Mouse (Mus musculus) liver, embryonic 13.5 days (tissue): ENCODE data around the gene Tmem210. TPM values are rescaled to one million over a fixed set of nuclear protein-coding genes. Genes with fewer than 3 reads are reported as not detected.
"Not testable (repeated sequence)": the region's sequence is repeated elsewhere in the genome, so short reads cannot be mapped to it uniquely, and the experiment has no call there.

Experiments used
- ATAC-seq: fragments of 200-750 bp; cut with Nextera tagmentation; 2 replicates; pipeline ENCODE4 v1.8.0; 2017; ENCODE audit warnings: low read depth, mild to moderate bottlenecking, moderate number of reproducible peaks, moderate library complexity
- DNase-seq: peaks from one replicate; pipeline ENCODE4 v3.0.0; 2022
- H3K27ac ChIP-seq: fragments of 300-500 bp; sonication (generic); 2 replicates; pipeline ENCODE4 v1.5.1; 2015; ENCODE audit warnings: moderate library complexity, mild to moderate bottlenecking, inconsistent platforms
- H3K27me3 ChIP-seq: fragments of 300-500 bp; sonication (generic); 2 replicates; pipeline ENCODE4 v1.6.1; 2015; ENCODE audit warnings: mild to moderate bottlenecking, inconsistent platforms
- H3K36me3 ChIP-seq: fragments of 300-500 bp; sonication (generic); 2 replicates; pipeline ENCODE4 v1.6.1; 2015; ENCODE audit warnings: mild to moderate bottlenecking, inconsistent platforms
- H3K4me1 ChIP-seq: fragments of 300-500 bp; sonication (generic); replicated peaks from 2 replicates; pipeline ENCODE4 v1.6.1; 2015; ENCODE audit warnings: inconsistent platforms
- H3K4me2 ChIP-seq: fragments of 300-500 bp; sonication (generic); 2 replicates; pipeline ENCODE4 v1.6.1; 2015; ENCODE audit warnings: inconsistent platforms, mild to moderate bottlenecking, moderate library complexity
- H3K4me3 ChIP-seq: fragments of 300-500 bp; sonication (generic); replicated peaks from 2 replicates; pipeline ENCODE4 v1.5.1; 2015; ENCODE audit warnings: mild to moderate bottlenecking, inconsistent platforms
- H3K9ac ChIP-seq: fragments of 300-500 bp; sonication (generic); 2 replicates; pipeline ENCODE4 v1.6.1; 2015; ENCODE audit warnings: mild to moderate bottlenecking, inconsistent platforms
- H3K9me3 ChIP-seq: fragments of 300-500 bp; sonication (generic); replicated peaks from 2 replicates; pipeline ENCODE4 v1.6.1; 2016; ENCODE audit warnings: inconsistent platforms
- WGBS: fragments of 180-500 bp; shearing (Covaris S2); methylation state at CpG from one replicate; pipeline ENCODE4 v1.1.7; 2015; ENCODE audit not compliant: insufficient replicate concordance; 5-methylcytosine and 5-hydroxymethylcytosine counted together
- polyA plus RNA-seq: library from polyadenylated mRNA; unstranded; fragments of >200 nt; fragmentation: Nextera tagmentation; extraction: Ambion mirVana; gene quantifications from 2 replicates; pipeline ENCODE4 v1.2.1, GENCODE M21; 2015

The Tmem210 gene
- polyA plus RNA-seq, 1 experiment from 2014 or later, result not detected

DNA sequence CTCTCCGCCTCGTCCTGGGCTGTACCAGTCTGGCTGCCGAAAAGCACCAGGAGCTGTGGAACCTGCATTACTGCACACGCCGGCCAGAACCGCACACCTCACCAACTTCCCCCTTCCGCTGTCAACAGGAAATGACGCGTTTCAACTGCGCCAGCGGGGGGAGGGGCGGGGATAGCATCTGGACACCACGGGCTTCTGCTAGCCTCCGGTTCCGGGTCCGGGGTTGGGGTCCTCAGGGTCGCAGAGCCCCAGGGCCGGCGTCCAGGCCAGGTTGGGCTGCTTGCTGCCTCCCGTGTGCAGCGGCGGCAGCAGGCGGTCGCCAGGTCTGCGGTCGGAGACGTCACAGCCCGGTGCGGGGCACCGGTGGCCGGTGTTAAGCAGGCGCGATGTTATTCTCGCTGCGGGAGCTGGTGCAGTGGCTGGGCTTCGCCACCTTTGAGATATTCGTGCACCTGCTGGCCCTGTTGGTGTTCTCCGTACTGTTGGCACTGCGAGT lies 32.6 kb upstream of the Tmem210 start, which contains the start of gene Tmem203:
Tmem203 (plus strand) TSS at position 156 of the 496 bp plus-strand sequence.
- ATAC-seq (peak; percentile 85), DNase-seq (peak; percentile 85)
- peaks cover 29% of the 10 kb centered on the region for H3K4me1 ChIP-seq
- H3K4me2 ChIP-seq, result peak within 1 kb of the TSS; percentile 92
- H3K27ac ChIP-seq, result peak within 1 kb of the TSS; percentile 89
- H3K27me3 ChIP-seq, result no peaks in the 10 kb centered on the region
- WGBS, result under 1% methylated on average over 39 of the region's 39 CpGs
- no peaks in the 10 kb centered on the region for H3K9me3 ChIP-seq
- peak within 1 kb of the TSS; percentile 88 for H3K9ac ChIP-seq
- H3K36me3 ChIP-seq, result peaks cover 34% of the 10 kb centered on the region
- H3K4me3 ChIP-seq, result peak within 1 kb of the TSS; percentile 99

DNA sequence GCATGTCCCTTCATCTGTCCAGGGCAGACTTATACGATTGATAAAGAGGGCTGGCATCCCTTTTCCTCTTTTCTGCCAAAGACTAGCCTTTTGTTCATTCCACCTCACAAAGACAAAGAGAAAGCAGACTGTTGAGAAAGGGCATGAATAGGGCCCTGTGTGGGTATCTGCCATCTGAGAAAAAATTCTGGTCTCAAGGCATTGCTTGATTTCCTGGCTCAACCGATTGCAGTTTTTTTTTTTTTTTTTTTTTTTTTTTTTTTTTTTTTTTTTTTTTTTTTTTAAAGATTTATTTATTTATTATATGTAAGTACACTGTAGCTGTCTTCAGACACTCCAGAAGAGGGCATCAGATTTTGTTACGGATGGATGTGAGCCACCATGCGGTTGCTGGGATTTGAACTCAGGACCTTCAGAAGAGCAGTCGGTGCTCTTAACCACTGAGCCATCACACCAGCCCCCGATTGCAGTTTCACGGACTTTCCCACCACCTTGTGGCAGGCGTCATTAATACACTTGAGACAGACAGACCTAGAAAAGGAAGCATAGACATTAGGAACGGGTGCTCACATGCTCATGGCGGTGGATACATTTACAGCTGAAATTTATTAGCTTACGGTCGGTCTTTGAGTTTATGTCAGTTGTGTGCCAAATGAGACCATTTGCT lies 31.4 kb upstream of the Tmem210 start:
- H3K4me3 ChIP-seq, result peak overlapping the region; percentile 99
- not testable (repeated sequence) for H3K27me3 ChIP-seq, ATAC-seq, H3K9me3 ChIP-seq
- WGBS, result 35% methylated on average over 12 of the region's 12 CpGs
- H3K27ac ChIP-seq, result peak overlapping the region; percentile 89
- H3K9ac ChIP-seq, result peak overlapping the region; percentile 88
- DNase-seq, result peak; percentile 52
- H3K4me2 ChIP-seq, result peak overlapping the region; percentile 92
- H3K4me1 ChIP-seq, result peaks cover 31% of the 10 kb centered on the region
- H3K36me3 ChIP-seq, result peaks cover 22% of the 10 kb centered on the region

DNA sequence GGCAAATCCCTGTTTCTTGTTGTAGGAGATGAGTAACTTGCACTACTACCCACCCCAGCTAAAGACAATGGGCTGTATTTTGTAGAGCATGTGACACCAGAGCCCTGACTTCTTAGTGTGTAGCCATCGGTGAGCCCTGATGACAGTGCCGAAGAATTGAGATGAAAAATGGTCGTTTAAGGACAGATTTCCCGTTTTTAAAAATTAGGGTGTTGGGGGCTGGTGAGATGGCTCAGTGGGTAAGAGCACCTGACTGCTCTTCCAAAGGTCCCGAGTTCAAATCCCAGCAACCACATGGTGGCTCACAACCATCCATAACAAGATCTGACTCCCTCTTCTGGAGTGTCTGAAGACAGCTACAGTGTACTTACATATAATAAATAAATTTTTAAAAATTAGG lies 30.7 kb upstream of the Tmem210 start:
- not testable (repeated sequence) for H3K4me2 ChIP-seq

DNA sequence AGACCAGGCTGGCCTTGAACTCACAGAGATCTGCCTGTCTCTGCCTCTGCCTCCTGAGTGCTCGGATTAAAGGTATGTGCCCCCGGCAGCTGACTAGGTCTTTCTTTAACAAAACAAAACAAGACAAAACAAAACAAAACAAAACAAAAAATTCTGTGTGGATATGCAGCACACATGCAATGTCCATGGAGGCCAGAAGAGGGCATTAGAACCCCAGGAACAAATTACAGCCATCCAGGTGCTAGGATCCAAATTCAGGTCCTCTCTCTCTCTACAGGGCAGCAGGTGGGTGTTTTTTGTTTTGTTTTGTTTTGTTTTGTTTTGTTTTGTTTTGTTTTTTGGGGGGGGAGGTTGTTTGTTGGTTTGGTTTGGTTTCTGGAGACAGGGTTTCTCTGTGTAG lies 29.1 kb upstream of the Tmem210 start:
- H3K4me2 ChIP-seq, result no peak overlapping the region
- peaks cover 49% of the 10 kb centered on the region for H3K4me1 ChIP-seq
- no peaks in the 10 kb centered on the region for H3K36me3 ChIP-seq
- H3K9me3 ChIP-seq, result no peaks in the 10 kb centered on the region
- H3K27ac ChIP-seq, result no peak overlapping the region
- no peak for DNase-seq
- H3K27me3 ChIP-seq, result 0 out of 2 replicates have a peak, but pooled peaks cover 6% of the 10 kb centered on the region
- no peak for ATAC-seq
- H3K9ac ChIP-seq, result no peak overlapping the region
- H3K4me3 ChIP-seq, result no peak overlapping the region
- 50% methylated on average over 2 of the region's 2 CpGs for WGBS

More for the DNA sequence above, 30.7 kb upstream of the Tmem210 start:
- not testable (repeated sequence) for DNase-seq, H3K27ac ChIP-seq, ATAC-seq, H3K9me3 ChIP-seq, H3K27me3 ChIP-seq, H3K9ac ChIP-seq
- 67% methylated on average over 5 of the region's 5 CpGs for WGBS
- Histone ChIP-seq H3K4me1 (peaks cover 37% of the 10 kb centered on the region), H3K36me3 (peaks cover 15% of the 10 kb centered on the region), H3K4me3 (0 out of 2 replicates have a peak overlapping the region, but pooled peaks have one; percentile 2)

DNA sequence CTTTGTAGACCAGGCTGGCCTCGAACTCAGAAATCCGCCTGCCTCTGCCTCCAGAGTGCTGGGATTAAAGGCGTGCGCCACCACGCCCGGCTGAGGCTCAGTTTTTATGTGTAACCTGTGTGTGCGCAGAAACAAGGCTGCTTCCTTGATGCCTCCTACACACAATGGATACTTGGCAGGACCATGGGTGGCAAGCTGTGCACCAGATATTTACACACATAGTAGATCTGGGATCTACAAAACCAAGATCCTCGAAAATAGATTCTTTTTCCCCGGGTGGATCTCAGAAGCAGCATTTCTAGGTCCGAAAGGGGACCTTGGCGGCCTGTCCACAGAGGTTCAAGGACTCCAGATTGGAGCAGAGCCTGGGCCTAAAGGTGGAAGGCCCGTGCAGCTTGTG lies 26.1 kb upstream of the Tmem210 start:
- peaks cover 59% of the 10 kb centered on the region for H3K4me1 ChIP-seq
- peak overlapping the region; percentile 72 for H3K27ac ChIP-seq
- ATAC-seq (peak; percentile 2; the same call in 1 of the 2 replicates), DNase-seq (no peak)
- H3K4me2 ChIP-seq, result peak overlapping the region; percentile 99
- no peaks in the 10 kb centered on the region for H3K36me3 ChIP-seq
- WGBS, result 40% methylated on average over 12 of the region's 12 CpGs
- H3K27me3 ChIP-seq, result 0 out of 2 replicates have a peak, but pooled peaks cover 10% of the 10 kb centered on the region
- H3K9ac ChIP-seq, result peak overlapping the region; percentile 69
- peak overlapping the region; percentile 87 for H3K4me3 ChIP-seq
- no peaks in the 10 kb centered on the region for H3K9me3 ChIP-seq

DNA sequence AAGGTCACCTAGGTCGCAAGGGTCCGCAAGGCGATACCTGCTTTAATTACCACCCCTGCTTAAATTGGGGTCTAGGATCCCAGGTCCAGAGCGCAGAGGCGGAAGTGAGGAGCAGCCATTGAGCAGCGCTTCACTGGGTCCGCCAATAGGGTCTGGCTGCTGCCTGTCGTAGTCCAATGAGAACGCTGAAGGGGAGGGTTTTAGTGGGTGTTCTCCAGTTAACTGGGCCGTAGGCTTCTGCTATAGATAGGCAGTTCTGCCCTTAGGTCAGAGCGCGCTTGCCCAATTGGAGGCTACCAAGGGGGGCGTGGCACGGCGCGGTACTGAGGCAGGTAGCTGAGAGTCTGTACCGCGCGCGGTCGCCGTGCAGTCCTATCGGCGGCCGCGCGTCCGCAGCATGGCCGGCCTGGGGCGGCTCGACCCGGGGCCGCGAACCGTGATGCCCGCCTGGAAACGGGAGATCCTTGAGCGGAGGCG lies 25.6 kb upstream of the Tmem210 start, which contains the start of gene Tprn:
Tprn (plus strand) TSS at position 328 of the 477 bp plus-strand sequence.
- peak; percentile 98 for ATAC-seq
- peak within 1 kb of the TSS; percentile 87 for H3K4me3 ChIP-seq
- no peaks in the 10 kb centered on the region for H3K36me3 ChIP-seq
- peak within 1 kb of the TSS; percentile 72 for H3K27ac ChIP-seq
- under 1% methylated on average over 39 of the region's 39 CpGs for WGBS
- H3K27me3 ChIP-seq, result 0 out of 2 replicates have a peak, but pooled peaks cover 10% of the 10 kb centered on the region
- H3K9ac ChIP-seq, result peak within 1 kb of the TSS; percentile 87
- peak; percentile 97 for DNase-seq
- peak within 1 kb of the TSS; percentile 99 for H3K4me2 ChIP-seq
- H3K9me3 ChIP-seq, result no peaks in the 10 kb centered on the region
- peaks cover 61% of the 10 kb centered on the region for H3K4me1 ChIP-seq

DNA sequence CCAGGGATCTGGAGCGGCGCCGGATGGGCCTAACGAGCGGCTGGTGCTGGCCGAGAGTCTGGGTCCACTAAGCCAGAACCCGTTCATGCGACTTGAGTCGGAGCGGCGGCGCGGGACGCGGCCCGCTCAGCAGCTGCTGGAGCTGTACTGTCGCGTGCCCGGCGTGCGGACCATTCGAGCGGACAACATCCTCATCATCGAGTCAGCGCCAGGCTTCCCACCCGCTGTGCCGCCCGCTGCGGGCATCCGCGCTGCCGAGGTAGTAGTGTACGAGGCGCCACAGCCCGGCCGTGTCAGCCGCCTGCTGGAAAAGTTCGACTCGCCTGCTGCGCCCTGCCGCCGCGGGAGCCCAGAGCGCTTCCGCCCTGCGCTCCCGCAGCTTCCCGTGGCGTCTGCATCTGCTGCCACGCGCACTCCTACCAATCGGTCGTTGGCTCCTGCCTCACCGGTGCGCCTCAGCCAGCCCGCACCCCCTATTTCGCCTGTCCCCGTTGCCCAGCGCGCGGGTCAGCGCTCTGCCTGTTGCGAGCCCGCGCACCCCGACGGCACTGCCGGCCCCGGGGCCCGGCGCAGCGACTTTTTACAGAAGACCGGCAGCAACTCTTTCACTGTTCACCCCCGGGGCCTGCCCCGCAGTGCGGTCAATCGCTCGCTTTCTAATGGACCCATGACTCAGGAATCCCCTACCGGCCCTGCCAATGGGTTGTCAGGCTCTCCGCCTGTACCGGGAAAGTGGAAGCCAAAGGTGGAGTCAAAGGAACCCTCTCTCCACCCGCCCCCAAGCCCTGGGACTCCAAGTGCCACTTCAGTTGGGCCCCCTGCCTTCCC lies 24.9 kb upstream of the Tmem210 start:
- ATAC-seq, result peak; percentile 13
- Histone ChIP-seq H3K4me3 (peak overlapping the region; percentile 87), H3K4me2 (peak overlapping the region; percentile 99), H3K9ac (peak overlapping the region; percentile 87), H3K27me3 (0 out of 2 replicates have a peak, but pooled peaks cover 10% of the 10 kb centered on the region), H3K4me1 (peaks cover 68% of the 10 kb centered on the region), H3K27ac (peak overlapping the region; percentile 71), H3K36me3 (peaks cover 2% of the 10 kb centered on the region; the same call in 1 of the 2 replicates), H3K9me3 (no peaks in the 10 kb centered on the region)
- peak; percentile 45 for DNase-seq
- under 1% methylated on average over 82 of the region's 82 CpGs for WGBS

DNA sequence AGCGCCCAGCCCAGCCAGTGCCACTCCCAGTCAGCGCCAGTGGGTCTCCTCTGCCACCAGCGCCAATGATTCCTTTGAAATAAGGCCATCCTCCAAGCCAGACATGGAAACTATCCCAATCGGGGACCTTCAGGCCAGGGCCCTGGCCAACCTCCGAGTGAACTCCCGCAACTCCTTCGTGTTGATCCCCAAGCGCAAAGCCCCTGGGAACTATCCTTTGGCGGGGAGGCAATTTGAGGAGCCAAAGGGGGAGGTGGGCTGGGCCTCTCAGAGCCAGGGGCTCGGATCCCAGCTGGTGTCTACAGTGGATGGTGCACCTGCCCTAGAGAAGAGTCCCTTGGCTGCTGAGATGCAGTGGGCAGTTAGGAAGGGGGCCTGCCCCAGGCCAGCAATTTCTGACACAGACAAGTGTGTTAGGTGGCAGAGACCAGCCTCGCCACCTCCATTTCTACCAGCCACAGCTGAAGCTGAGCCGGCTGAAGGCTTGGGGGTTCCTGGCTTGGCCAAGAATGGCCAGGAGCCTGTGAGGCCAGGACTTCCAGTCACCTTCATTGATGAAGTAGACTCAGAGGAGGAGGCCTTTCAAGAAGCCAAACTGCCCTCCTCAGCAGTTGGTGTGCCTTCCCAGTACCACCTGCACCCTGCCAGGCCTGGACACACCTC lies 24.2 kb upstream of the Tmem210 start:
- WGBS, result 31% methylated on average over 12 of the region's 12 CpGs
- Histone ChIP-seq H3K27ac (peak overlapping the region; percentile 71; the same call in 1 of the 2 replicates), H3K4me2 (peak overlapping the region; percentile 99), H3K4me3 (peak overlapping the region; percentile 87), H3K9me3 (no peaks in the 10 kb centered on the region), H3K36me3 (peaks cover 7% of the 10 kb centered on the region), H3K27me3 (0 out of 2 replicates have a peak, but pooled peaks cover 10% of the 10 kb centered on the region), H3K9ac (peak overlapping the region; percentile 87), H3K4me1 (peaks cover 70% of the 10 kb centered on the region)
- ATAC-seq, result no peak
- DNase-seq, result no peak

DNA sequence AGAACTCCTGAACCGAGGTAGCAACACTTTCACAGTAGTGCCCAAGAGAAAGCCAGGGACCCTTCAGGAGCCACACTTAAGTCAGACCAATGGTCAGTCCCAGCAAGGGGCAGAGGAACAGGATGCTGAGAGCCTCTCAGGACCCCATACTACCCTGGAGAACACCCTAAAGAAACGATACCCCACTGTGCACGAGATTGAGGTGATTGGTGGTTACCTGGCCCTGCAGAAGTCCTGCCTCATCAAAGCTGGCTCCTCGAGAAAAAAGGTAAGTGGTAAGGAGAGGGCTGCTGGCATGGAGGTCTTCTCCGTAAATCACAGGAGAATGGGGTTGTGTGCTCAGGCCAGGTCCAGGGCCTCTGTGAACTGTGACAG lies 23.7 kb upstream of the Tmem210 start:
- Histone ChIP-seq H3K4me1 (peaks cover 69% of the 10 kb centered on the region), H3K36me3 (peaks cover 12% of the 10 kb centered on the region), H3K4me2 (peak overlapping the region; percentile 99), H3K4me3 (peak overlapping the region; percentile 87), H3K9me3 (no peaks in the 10 kb centered on the region), H3K9ac (peak overlapping the region; percentile 87), H3K27ac (no peak overlapping the region), H3K27me3 (0 out of 2 replicates have a peak, but pooled peaks cover 10% of the 10 kb centered on the region)
- 63% methylated on average over 5 of the region's 5 CpGs for WGBS
- DNase-seq (no peak), ATAC-seq (no peak)

DNA sequence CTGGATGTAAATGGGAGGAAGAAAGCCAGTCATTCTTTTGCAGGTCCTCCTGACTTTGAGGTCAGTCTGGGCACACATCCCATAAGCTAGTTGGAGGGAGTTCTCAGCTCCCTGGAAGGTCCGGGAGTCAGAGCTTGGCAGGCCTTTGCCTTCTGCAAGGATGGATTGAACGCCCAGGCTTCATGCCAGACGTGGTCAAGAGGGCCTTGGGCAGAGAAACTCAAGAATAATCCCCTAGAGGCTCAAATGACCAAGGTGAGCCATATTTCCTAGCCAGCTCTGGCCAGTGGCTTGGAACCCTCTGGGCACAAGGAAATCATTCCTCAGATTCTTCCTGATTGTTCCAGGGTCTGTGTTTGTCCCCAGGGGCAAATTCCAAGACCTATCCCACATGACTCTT lies 23.1 kb upstream of the Tmem210 start:
- Histone ChIP-seq H3K9me3 (no peaks in the 10 kb centered on the region), H3K4me2 (peak overlapping the region; percentile 99), H3K27ac (no peak overlapping the region), H3K9ac (peak overlapping the region; percentile 87), H3K27me3 (0 out of 2 replicates have a peak, but pooled peaks cover 10% of the 10 kb centered on the region), H3K4me3 (peak overlapping the region; percentile 87; the same call in 1 of the 2 replicates), H3K36me3 (peaks cover 18% of the 10 kb centered on the region), H3K4me1 (peaks cover 71% of the 10 kb centered on the region)
- 63% methylated on average over 3 of the region's 3 CpGs for WGBS
- no peak for ATAC-seq
- DNase-seq, result no peak
